Mouse (Mus musculus) embryonic facial prominence, embryonic 13.5 days (tissue): ENCODE results near the gene Olfr1124. TPM values are rescaled to one million over a fixed set of nuclear protein-coding genes. Genes with fewer than 3 reads are reported as not detected.

Experiments used
- polyA plus RNA-seq: library from polyadenylated mRNA; unstranded; fragments of >200 nt; fragmentation: Nextera tagmentation; extraction: Ambion mirVana; gene quantifications from 2 replicates; pipeline ENCODE4 v1.2.1, GENCODE M21; 2015

Gene Olfr1124
- polyA plus RNA-seq, 1 experiment from 2014 or later = 0.14 TPM

Other genes starting within 250 kb of the Olfr1124 start
- gene Olfr1112, start 242.5 kb upstream of the Olfr1124 start, polyA plus RNA-seq = not detected in 2 replicates
- not detected in 2 replicates for gene Olfr1113, start 221.3 kb upstream of the Olfr1124 start, polyA plus RNA-seq
- gene Olfr1115, start 182.3 kb upstream of the Olfr1124 start, polyA plus RNA-seq = not detected in 2 replicates
- not detected in 2 replicates for gene Olfr1116, start 162.7 kb upstream of the Olfr1124 start, polyA plus RNA-seq
- gene Olfr1118, start 122.7 kb upstream of the Olfr1124 start, polyA plus RNA-seq = not detected in 2 replicates
- gene Olfr1120, start 75.5 kb upstream of the Olfr1124 start, polyA plus RNA-seq = not detected in 2 replicates
- gene Olfr1121, start 60.4 kb upstream of the Olfr1124 start, polyA plus RNA-seq = not detected in 2 replicates
- not detected in 2 replicates for gene Olfr1122, start 44.4 kb upstream of the Olfr1124 start, polyA plus RNA-seq
- not detected in 2 replicates for gene Olfr1123, start 13.6 kb upstream of the Olfr1124 start, polyA plus RNA-seq
- not detected in 2 replicates for gene Olfr1126, start 23.7 kb downstream of the Olfr1124 start, polyA plus RNA-seq
- gene Pramel7, start 66.8 kb downstream of the Olfr1124 start, polyA plus RNA-seq = not detected in 2 replicates
- not detected in 2 replicates for gene Pramel6, start 76.3 kb downstream of the Olfr1124 start, polyA plus RNA-seq
- not detected in 2 replicates for gene Olfr153, start 101.5 kb downstream of the Olfr1124 start, polyA plus RNA-seq
- not detected in 2 replicates for gene Olfr1128, start 115.3 kb downstream of the Olfr1124 start, polyA plus RNA-seq
- not detected in 2 replicates for gene Olfr1129, start 143.6 kb downstream of the Olfr1124 start, polyA plus RNA-seq
- not detected in 2 replicates for gene Olfr1130, start 175.9 kb downstream of the Olfr1124 start, polyA plus RNA-seq
- not detected in 2 replicates for gene Olfr1131, start 196.8 kb downstream of the Olfr1124 start, polyA plus RNA-seq
- not detected in 2 replicates for gene Olfr1132, start 207.3 kb downstream of the Olfr1124 start, polyA plus RNA-seq
- not detected in 2 replicates for gene Olfr1133, start 217.1 kb downstream of the Olfr1124 start, polyA plus RNA-seq
- gene Olfr1134, start 228.2 kb downstream of the Olfr1124 start, polyA plus RNA-seq = not detected in 2 replicates
- not detected in 2 replicates for gene Olfr1135, start 243.4 kb downstream of the Olfr1124 start, polyA plus RNA-seq